Mouse (Mus musculus) lung, embryonic 15.5 days (tissue): ENCODE measurements around the gene Gm45717. TPM values are rescaled to one million over a fixed set of nuclear protein-coding genes. Genes with fewer than 3 reads are reported as not detected.

ENCODE experiments used
- ATAC-seq: fragments of 200-750 bp; cut with Nextera tagmentation; 2 replicates; pipeline ENCODE4 v1.8.0; 2017; ENCODE audit warnings: moderate number of reproducible peaks, borderline replicate concordance; ENCODE audit not compliant: low FRiP score, low TSS enrichment; ENCODE audit errors: extremely low read depth
- H3K27ac ChIP-seq: fragments of 300-500 bp; sonication (generic); 2 replicates; pipeline ENCODE4 v1.5.1; 2015; ENCODE audit warnings: moderate library complexity, mild to moderate bottlenecking, inconsistent platforms
- H3K27me3 ChIP-seq: fragments of 300-500 bp; sonication (generic); 2 replicates; pipeline ENCODE4 v1.6.1; 2015; ENCODE audit warnings: inconsistent platforms
- H3K36me3 ChIP-seq: fragments of 300-500 bp; sonication (generic); 2 replicates; pipeline ENCODE4 v1.6.1; 2015; ENCODE audit warnings: inconsistent platforms
- H3K4me1 ChIP-seq: fragments of 300-500 bp; sonication (generic); 2 replicates; pipeline ENCODE4 v1.6.1; 2015; ENCODE audit warnings: inconsistent platforms
- H3K4me2 ChIP-seq: fragments of 300-500 bp; sonication (generic); 2 replicates; pipeline ENCODE4 v1.6.1; 2015; ENCODE audit warnings: inconsistent platforms, mild to moderate bottlenecking, moderate library complexity
- H3K4me3 ChIP-seq: fragments of 300-500 bp; sonication (generic); 2 replicates; pipeline ENCODE4 v1.5.1; 2015; ENCODE audit warnings: mild to moderate bottlenecking, inconsistent platforms
- H3K9ac ChIP-seq: fragments of 300-500 bp; sonication (generic); 2 replicates; pipeline ENCODE4 v1.6.1; 2015; ENCODE audit warnings: inconsistent platforms
- H3K9me3 ChIP-seq: fragments of 300-500 bp; sonication (generic); 2 replicates; pipeline ENCODE4 v1.6.1; 2016; ENCODE audit warnings: inconsistent platforms
- WGBS: fragments of 180-500 bp; shearing (Covaris S2); methylation state at CpG from one replicate; pipeline ENCODE4 v1.1.7; 2015; 5-methylcytosine and 5-hydroxymethylcytosine counted together
- polyA plus RNA-seq: library from polyadenylated mRNA; unstranded; fragments of >200 nt; fragmentation: Nextera tagmentation; extraction: Ambion mirVana; gene quantifications from 2 replicates; pipeline ENCODE4 v1.2.1, GENCODE M21; 2015

The Gm45717 gene
- polyA plus RNA-seq = not detected in 2 replicates

DNA sequence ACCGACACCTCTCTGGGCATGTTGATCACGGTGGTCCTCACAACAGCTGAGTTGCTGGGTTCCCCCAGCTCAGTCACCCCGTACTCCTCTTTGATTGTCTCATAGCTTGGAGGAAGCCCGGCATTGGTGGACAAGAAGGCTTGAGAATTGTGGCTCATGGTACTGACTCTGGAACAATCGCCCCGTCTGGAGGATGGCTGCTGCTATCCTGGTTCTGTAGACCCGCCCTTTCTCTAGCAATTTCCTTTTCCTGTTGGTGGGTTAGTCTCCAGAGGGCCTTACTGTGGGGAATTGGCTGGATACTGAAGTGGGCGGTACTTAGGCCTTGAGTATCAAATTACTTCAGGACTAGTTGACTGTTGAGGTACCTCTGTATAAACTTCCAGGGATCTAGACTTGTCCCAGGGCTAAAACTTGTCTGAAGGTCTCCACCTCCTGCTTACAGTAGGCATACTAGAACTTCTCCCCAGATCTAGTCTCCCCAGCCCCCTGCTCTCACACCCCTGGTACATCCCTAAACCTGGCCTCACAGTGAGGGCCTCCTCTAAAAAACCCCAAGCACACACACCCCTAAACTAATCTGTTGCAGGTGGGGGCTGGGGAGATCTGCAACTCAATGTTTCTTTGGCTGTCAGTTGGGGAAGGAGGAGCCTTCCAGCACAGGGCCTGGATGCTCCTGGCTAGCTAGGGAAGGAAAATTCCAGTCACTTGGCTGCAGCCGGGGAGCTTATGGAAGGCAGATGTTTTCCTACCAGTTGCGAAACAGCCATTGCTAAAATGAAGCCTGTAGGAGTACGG is at the start of gene Gm45717, which contains the start of gene Ifitm2:
TSS of gene Gm45717 (minus strand) at position 180 of the 798 bp plus-strand sequence.
TSS of gene Ifitm2 (minus strand) at position 230 of the 798 bp plus-strand sequence.
- H3K27me3 ChIP-seq = no peaks in the 10 kb centered on the region
- H3K27ac ChIP-seq = peak within 1 kb of the TSS; percentile 98
- H3K9me3 ChIP-seq = no peaks in the 10 kb centered on the region
- H3K9ac ChIP-seq = peak within 1 kb of the TSS; percentile 72
- peak; percentile 91 for ATAC-seq
- H3K4me3 ChIP-seq = peak within 1 kb of the TSS; percentile 62
- H3K4me2 ChIP-seq = peak within 1 kb of the TSS; percentile 81
- H3K36me3 ChIP-seq = no peaks in the 10 kb centered on the region; the same call in 1 of the 2 replicates
- peaks cover 49% of the 10 kb centered on the region for H3K4me1 ChIP-seq
- WGBS = 6% methylated on average over 11 of the region's 11 CpGs

DNA sequence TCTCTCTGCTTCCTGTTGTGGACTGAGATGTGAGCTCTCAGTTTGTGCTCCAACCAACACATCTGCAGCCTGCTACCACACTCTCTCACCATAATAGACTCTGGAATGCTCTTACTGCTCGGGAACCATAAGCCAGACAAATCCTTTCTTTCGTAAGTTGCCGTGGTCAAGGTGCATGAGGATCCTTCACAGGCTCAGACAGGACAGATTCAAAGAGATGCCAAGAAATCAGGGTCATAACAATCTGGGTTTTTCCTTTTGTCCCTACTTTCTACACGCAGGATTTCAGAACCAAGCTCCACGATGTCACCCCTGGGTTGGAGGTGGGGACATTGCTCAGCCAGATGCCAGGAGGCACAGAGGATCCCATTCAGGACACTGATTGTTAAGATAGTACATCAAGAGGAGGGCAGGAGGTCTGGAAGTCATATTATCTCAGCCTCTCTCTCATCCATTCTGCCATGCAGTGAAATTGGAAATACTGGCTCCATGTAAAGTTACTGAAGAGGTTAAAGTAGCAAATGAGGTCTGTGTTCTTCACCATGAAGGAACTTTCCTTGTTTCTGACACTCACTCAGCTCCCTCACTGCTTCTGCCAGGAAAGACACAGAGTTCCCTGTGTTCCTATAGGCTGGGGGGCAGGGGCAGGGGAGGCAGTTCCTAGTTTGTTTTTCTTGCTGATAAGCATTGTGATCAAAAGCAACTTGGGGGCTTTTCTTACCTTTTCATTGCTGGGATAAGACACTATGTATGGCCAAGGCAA is 47.7 kb upstream of the Gm45717 start:
- H3K4me2 ChIP-seq = no peak overlapping the region
- WGBS = 73% methylated on average over 5 of the region's 5 CpGs
- no peak for ATAC-seq
- no peak overlapping the region for H3K4me3 ChIP-seq
- H3K27me3 ChIP-seq = no peaks in the 10 kb centered on the region
- no peaks in the 10 kb centered on the region for H3K9me3 ChIP-seq
- no peaks in the 10 kb centered on the region for H3K36me3 ChIP-seq
- H3K4me1 ChIP-seq = peaks cover 3% of the 10 kb centered on the region
- H3K9ac ChIP-seq = no peak overlapping the region
- no peak overlapping the region for H3K27ac ChIP-seq

DNA sequence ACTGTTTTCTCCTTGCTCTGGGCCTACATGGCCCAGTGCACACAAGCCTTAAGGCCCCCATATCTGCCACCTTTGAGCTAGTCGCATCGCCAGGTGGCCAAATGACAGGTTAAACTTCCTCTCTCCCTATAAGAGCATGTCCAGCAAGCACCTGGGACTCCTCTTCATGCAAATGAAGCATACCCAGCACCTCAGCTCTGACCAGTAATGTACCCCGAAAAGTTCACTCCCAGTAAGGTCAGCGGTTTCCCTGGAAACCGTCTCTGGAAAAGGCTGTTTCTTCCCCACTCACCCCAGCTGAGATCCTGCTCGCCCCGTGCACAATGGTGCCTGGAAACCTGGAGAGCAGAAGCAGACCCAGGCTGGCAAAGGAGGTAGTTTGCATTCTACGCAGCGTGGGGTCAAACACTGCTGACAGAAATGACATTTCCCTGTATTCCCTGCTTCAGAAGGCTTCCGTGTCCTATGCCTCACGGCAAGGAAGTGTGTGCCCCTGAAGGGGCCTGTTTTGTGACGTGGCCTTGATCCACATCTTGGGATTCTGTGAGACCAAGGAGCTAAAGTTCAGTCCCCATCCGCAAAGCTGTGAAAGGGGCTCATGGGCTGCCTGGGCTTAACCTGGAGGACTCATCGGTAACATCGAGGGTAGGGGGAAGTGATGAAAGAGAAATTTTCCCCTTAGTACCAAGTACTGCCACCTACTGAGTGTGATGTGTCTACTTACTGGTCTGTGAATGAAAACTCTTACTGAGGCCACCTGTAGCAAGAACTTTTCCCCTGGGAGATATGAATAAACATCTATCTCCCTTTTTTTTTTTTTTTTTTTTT is 45.4 kb upstream of the Gm45717 start:
- no peak overlapping the region for H3K4me3 ChIP-seq
- H3K9ac ChIP-seq = no peak overlapping the region
- WGBS = 72% methylated on average over 15 of the region's 15 CpGs
- H3K27ac ChIP-seq = no peak overlapping the region
- H3K4me2 ChIP-seq = no peak overlapping the region
- no peaks in the 10 kb centered on the region for H3K36me3 ChIP-seq
- ATAC-seq = no peak
- H3K27me3 ChIP-seq = no peaks in the 10 kb centered on the region
- no peaks in the 10 kb centered on the region for H3K4me1 ChIP-seq
- no peaks in the 10 kb centered on the region for H3K9me3 ChIP-seq

DNA sequence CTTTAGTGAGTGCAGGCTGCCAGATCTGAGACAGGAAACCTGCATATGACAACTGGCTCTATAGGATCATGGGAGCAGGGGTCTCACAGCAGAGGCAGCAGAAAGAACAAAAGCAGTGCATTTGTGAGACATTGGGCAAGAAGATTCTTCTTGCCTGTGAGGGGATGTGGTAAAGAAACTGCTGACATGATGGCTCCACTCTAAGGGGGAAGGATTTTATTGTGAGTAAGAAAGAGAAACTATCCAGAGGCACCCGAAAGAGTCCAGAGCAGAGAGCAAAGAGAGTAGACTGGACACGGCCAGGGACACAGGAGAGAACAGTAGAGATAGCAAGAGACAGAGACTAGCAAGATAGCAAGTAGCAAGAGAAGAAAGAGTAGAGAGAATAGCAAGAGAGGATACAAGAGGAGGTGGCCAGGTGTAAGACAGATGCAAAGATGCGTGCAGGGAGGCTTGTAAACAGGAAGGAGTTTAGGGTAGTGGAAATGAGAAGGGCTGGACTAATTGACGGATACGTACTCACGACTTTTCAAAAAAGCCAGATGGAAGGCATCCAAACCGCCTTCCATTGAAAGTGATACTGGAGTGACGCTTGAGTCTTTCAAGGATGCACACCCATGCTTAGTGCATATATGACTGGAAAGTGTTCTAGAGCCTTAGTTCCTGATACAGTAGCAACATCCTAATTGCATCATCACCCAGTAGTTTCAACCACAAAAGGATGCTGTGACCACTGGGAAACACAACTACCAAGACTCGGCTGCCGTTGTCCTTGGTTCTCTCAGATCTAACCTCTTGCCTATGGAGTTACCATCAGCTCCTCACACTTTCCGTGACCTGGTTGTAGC is 43.3 kb upstream of the Gm45717 start:
- Histone ChIP-seq H3K9me3 (no peaks in the 10 kb centered on the region), H3K4me3 (no peak overlapping the region), H3K36me3 (no peaks in the 10 kb centered on the region), H3K27ac (no peak overlapping the region), H3K4me2 (no peak overlapping the region), H3K9ac (no peak overlapping the region), H3K27me3 (no peaks in the 10 kb centered on the region), H3K4me1 (no peaks in the 10 kb centered on the region)
- 66% methylated on average over 11 of the region's 11 CpGs for WGBS
- ATAC-seq = no peak

DNA sequence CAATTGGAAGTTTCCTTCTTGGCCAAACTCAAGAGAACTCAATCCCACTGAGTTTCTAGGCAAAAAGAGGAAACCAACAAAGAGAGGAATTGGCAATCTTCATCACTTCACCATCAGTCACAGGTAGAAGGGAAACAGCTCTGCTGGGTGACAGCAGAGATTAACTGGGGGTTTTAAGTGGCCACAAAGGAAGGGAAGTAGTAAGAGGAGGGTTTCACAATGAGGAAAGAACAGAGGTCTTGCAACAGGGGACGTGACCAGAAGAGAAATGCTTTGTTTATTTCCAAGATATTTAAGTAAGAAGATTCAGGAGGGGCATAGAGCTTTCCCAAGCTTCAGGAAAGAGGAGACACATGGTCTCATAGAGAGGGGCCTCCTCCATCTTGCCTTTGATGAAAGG is 42.1 kb upstream of the Gm45717 start:
- H3K9ac ChIP-seq = no peak overlapping the region
- no peak overlapping the region for H3K4me2 ChIP-seq
- no peaks in the 10 kb centered on the region for H3K27me3 ChIP-seq
- H3K27ac ChIP-seq = no peak overlapping the region
- 30% methylated on average over 1 of the region's 1 CpGs for WGBS
- H3K4me1 ChIP-seq = no peaks in the 10 kb centered on the region
- H3K36me3 ChIP-seq = no peaks in the 10 kb centered on the region
- ATAC-seq = no peak
- H3K4me3 ChIP-seq = no peak overlapping the region
- H3K9me3 ChIP-seq = no peaks in the 10 kb centered on the region

DNA sequence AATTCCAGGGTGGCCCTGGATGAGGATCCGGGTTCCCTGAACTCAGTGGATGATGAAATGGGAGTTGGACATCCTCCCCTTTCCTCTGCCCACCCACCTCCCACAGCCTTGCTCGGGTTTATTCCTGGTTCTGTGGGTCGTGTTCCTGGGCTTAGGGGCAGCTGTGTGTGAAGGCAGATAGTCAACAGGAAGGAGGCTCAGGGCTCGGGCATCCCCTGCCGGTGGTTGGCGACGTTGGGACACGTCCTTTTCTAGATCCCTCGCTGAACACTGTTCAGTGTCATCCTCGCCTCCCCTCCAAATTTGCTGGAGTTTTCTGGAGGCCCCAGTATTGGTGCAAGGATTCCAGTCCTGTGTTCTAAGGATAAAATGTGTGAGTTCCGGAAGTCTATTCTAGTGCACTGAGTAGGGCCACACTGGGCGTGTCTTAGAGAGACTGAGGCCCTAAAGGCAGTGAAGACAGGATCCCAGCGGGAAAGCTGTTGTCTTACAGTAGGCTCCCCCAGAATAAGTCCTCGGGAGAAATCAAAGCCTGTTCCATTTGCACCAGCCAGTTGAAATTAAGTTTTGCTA is 35.5 kb upstream of the Gm45717 start:
- WGBS = 79% methylated on average over 14 of the region's 14 CpGs

DNA sequence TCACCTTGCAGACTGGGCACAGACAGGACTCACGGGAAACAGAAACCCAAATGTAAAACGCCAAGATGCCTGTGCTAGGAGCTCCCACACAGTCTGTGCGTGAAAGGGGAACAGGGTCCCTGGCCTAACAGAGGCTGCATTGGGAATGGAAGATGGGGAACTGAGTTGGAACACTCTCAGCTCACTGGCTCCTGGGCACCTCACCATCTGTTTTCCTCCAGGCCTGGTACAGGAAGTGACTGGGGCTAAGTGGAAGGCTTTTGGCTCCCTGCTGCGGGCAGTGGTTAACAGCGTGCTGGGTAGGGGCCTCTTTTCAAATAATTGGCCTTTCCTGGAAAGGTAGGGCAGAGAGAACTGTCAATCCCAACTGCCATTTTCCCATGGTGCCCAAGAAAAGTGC is 34.9 kb upstream of the Gm45717 start:
- 46% methylated on average over 5 of the region's 5 CpGs for WGBS
- H3K4me3 ChIP-seq = no peak overlapping the region
- H3K9ac ChIP-seq = no peak overlapping the region

More for the DNA sequence above, 35.5 kb upstream of the Gm45717 start:
- H3K27me3 ChIP-seq = no peaks in the 10 kb centered on the region
- peaks cover 6% of the 10 kb centered on the region; the same call in 1 of the 2 replicates for H3K4me1 ChIP-seq
- H3K9me3 ChIP-seq = no peaks in the 10 kb centered on the region
- no peak overlapping the region for H3K4me3 ChIP-seq
- H3K4me2 ChIP-seq = no peak overlapping the region
- H3K27ac ChIP-seq = no peak overlapping the region
- H3K36me3 ChIP-seq = no peaks in the 10 kb centered on the region
- no peak for ATAC-seq
- no peak overlapping the region for H3K9ac ChIP-seq

DNA sequence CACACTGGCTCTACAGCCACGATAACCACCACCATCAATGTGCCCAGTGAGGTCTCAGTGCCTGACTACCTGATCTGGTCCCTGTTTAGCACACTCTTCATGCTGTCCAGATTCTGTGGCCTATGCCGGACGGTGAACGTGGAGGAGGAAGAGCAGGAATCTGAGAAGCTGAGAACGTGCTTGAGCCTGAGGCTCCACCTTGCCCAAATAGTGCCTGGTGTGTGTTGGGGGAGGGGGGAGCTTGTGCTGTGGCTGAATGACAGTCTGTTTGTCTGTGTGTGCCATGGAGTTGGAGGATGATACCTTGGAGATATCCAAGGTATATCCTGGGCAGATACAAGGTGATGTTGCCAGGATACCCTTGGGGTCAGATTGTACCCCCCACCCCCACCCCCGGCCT is 34.4 kb upstream of the Gm45717 start:
- H3K36me3 ChIP-seq = no peaks in the 10 kb centered on the region
- no peak for ATAC-seq

More for the DNA sequence above, 34.9 kb upstream of the Gm45717 start:
- ATAC-seq = no peak
- Histone ChIP-seq H3K36me3 (no peaks in the 10 kb centered on the region), H3K9me3 (no peaks in the 10 kb centered on the region), H3K27ac (no peak overlapping the region), H3K4me1 (peaks cover 6% of the 10 kb centered on the region; the same call in 1 of the 2 replicates), H3K4me2 (no peak overlapping the region), H3K27me3 (no peaks in the 10 kb centered on the region)

DNA sequence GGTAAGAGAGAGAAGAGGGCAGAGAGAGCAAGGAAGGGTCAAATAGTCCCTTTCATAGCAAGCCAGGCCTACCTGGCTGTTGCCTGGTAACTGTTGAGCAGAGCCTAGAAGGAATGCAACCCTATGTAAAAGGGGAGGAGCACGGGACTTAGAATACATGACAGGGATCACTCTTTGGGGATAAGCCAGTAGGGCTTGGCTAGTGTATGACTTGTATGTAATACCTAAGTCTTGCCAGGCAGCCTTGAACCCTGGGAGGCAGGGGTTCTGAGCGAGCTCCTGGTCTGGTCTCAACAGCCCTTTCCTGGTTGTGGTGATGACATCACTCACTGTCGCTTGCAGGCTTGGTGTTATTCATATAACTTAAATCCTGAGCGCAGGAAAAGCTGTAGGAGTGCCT is 33.3 kb upstream of the Gm45717 start:
- H3K9ac ChIP-seq = no peak overlapping the region
- no peak for ATAC-seq
- peaks cover 6% of the 10 kb centered on the region; the same call in 1 of the 2 replicates for H3K4me1 ChIP-seq
- WGBS = 53% methylated on average over 4 of the region's 4 CpGs
- H3K27me3 ChIP-seq = no peaks in the 10 kb centered on the region
- H3K4me3 ChIP-seq = no peak overlapping the region
- H3K27ac ChIP-seq = no peak overlapping the region
- no peaks in the 10 kb centered on the region for H3K36me3 ChIP-seq
- no peaks in the 10 kb centered on the region for H3K9me3 ChIP-seq
- no peak overlapping the region for H3K4me2 ChIP-seq

More for the DNA sequence above, 34.4 kb upstream of the Gm45717 start:
- Histone ChIP-seq H3K4me2 (no peak overlapping the region), H3K4me1 (peaks cover 6% of the 10 kb centered on the region; the same call in 1 of the 2 replicates), H3K27me3 (no peaks in the 10 kb centered on the region), H3K9me3 (no peaks in the 10 kb centered on the region), H3K9ac (no peak overlapping the region), H3K27ac (no peak overlapping the region), H3K4me3 (no peak overlapping the region)
- 46% methylated on average over 6 of the region's 6 CpGs for WGBS

DNA sequence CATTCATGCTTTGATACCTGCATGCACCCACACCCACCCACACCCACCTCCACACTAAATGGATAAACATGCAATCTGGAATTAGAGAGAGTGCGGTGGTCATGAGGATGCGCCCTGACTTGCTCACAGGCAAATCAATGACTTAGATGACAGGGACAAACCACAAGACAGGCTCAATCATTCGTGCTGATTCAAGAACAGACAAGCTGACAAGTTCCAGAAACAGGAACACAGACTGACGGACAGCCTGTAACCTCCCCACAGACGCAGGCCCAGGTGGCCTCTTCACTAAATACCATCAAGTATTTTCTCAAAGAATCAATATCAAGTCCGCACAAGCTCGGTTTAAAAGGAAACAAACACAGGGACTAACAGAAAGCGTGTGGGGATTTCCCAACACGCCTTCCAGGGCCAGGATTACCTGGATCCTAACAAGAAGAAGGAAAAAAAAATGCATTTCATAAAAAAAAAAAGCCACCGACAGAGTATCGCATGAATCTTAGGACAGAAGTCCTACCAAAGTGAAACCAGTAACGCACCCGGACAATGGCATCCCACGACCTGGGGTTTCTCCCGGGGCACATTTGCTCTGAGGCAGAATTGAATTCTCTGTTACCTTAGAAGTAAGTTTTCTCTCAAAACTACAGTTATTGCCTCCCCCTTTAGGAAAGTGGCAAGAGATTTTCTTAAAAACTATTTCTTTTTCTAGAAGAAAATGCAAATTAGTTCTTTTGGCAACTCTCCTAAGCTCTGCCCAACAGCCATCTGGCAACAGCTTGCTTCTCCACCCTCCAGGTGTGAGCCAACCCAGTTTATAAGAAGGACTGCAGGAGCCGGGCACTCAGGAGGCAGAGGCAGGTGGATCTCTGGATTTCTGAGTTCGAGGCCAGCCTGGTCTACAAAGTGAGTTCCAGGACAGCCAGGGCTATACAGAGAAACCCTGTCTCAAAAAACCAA is 31.7 kb upstream of the Gm45717 start:
- no peak overlapping the region for H3K4me2 ChIP-seq
- no peaks in the 10 kb centered on the region for H3K27me3 ChIP-seq
- no peak overlapping the region for H3K9ac ChIP-seq
- H3K4me3 ChIP-seq = no peak overlapping the region
- no peak for ATAC-seq
- no peak overlapping the region for H3K27ac ChIP-seq
- no peaks in the 10 kb centered on the region for H3K36me3 ChIP-seq
- WGBS = 78% methylated on average over 17 of the region's 17 CpGs
- H3K9me3 ChIP-seq = no peaks in the 10 kb centered on the region
- peaks cover 6% of the 10 kb centered on the region; the same call in 1 of the 2 replicates for H3K4me1 ChIP-seq
